Mouse (Mus musculus) frontal cortex, postnatal 25 days (tissue): ENCODE results near the gene L3mbtl1.

Source experiments
- DNase-seq, 2 experiments: peaks; one replicate each; pipeline ENCODE4 v3.0.0; 2022; ENCODE audit warnings: low spot score in 2 of 2

L3mbtl1 gene

DNA sequence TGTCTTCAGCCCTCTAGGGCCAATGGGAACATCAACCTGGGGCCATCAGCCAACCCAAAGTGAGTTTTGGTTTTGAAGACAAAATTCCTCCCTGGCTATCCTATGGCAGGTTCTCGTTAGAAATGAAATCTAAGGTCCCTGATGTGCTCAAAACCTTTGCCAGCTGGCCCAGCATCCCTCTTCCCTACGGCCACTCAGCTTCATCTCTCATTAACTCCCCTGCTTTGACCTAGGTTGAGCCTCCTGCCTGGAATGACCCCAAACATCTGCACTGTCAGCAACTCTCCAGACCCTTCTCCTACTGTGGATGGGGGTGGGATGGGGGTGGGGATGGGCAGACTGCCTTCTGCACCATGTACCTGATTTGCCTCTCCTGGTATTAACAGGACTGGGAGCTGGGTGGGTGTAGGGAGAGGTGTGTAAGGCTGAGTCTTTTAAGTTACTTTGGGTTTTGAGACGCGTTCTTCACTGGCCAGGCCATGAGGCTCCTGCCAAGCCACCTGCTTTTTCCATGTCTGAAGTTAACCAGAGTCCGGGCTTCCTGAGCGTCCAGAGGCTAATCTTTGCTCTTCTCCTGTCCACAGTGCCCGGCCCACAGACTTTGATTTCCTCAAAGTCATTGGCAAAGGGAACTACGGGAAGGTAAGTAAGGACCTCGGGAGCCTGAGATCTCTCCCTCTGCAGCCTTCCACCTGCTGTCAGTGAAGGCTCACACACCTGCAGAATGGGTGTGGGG is 50.8 kb downstream of the L3mbtl1 start:
- DNase-seq: no peak

DNA sequence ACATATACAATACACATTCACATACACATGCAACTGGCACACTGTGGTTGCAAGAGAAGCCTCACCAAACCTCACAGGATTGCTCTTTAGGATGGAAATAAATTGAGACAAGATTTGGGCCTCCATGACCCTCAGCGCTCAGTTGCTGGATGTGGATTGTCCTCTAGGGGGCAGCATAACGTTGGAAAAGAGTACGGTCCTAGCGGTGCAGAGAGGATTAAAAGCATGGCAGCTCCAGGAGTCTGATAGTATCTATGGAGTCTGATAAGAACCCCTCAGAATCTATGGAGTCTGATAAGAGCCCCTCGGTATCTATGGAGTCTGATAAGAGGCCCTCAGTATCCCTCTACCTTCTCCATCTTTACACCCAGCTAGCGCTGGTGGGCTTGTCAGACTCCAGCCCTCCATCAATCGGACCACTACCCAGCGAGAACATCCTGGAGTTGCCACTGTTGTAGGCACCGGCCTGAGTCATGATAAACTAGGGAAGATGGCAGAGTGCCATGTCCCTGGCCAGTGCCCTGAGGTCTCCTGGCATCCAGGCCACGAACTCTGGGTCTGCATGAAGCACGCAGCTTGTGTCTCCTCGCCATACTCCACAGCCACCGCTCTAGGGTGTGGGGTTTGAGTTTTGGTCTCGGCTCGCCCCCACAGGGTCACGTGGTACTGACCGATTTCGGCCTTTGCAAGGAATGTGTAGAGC is 55.4 kb downstream of the L3mbtl1 start:
- peak; percentile 22 to 39 for DNase-seq

DNA sequence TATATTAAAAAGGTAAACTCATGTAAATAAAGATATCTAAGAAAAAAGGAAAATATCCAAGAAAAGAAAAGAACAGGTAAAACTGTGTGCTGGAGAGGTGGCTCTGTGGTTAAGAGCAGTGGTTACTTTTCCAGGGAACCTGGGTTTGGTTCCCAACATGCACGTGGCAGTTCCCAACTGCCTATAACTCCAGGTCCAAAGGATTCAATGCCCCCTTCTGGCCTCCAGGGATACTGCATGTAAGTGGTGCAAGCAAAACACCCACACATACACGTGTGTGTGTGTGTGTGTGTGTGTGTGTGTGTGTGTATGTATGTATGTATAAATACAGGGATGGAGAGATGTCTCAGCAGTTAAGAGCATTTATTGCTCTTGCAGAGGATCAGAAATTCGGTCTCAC is 56.5 kb downstream of the L3mbtl1 start:
- DNase-seq: no peak

DNA sequence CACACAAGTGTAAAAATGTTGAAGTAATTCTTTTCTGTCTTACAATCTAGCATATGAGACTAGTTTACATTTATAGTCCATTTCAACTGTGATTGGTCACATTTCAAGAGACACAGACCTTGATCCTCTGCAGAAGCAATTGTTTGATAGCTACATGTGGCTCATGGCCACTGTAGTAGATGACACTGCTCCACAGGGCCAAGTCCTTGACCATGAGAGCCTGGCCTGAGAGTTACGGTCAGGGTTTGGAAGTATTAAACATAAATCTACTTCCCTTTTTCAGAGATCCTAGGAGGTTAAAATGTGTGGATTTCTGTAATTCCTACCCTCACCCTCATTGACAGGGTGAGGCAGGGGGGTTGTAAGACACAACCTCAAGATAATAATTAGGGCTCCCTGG is 57.8 kb downstream of the L3mbtl1 start:
- no peak for DNase-seq

DNA sequence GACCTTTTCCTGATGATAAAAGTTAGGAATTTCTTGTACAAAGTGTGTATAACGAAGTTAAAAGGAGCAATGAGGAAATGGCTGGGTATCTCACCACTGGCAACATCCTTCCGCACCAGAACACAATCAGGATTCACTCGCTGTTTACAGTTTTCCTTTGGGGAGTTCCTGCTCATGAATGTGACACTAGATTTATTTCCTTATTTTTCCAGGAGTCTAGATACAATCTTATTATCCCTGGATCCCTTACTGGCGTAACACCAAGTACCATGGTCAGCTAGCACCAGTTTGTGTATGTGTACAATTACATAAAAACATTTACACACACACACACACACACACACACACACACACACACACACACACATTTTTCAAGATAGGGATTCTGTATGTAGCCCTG is 64.0 kb downstream of the L3mbtl1 start:
- no peak for DNase-seq

DNA sequence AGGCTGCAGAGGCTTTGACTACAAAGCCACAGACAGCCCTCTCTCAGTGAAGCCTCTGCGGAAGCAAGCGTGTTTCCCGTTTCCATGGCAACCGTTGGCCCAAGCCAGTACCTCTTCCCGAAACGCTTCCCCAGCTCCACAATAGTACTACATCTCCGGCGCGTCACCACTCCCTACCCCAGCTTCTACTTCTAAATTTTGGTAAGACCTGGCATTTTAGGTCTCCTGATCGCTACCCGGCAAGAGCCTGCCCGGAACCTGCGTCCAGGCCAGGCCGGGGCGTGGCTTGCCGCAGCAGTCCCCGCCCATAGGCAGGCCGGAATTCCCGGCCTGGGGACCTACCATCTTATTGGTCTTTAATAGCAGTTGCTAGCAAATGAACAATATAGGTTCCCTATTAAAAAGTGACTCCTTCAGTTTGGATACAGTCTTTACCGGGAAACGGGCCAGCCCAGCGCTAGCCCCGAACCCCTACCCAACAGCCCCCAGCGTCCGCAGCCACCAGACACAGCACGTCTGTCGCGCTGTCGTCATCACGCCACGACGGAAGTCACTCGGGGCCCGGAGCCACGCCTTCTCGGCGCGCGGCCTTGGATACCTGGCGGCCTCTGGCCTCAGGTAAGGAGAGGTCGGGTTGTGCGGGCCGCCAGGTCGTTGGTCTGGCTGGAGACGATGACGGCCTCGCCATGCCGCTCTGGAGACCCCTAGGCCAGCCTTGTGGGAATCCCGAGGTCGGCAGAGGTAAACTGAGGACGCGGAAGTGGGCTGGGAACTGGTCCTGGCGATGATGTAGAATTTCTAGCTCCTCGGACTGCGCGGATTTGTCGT is 73.9 kb downstream of the L3mbtl1 start, which contains the start of gene Ift52:
Gene Ift52, plus strand, starts transcription at position 439 of the 828 bp plus-strand sequence.
- peak; percentile 88 to 91 for DNase-seq
